Mouse (Mus musculus) frontal cortex, adult 2 months (tissue): ENCODE results near the gene E330009J07Rik. TPM values are rescaled to one million over a fixed set of nuclear protein-coding genes. Genes with fewer than 3 reads are reported as not detected.

ENCODE experiments used
- polyA plus RNA-seq: library from polyadenylated mRNA; depleted of rRNA; stranded (reverse); fragments of >200 nt; gene quantifications from 2 replicates; pipeline ENCODE4 v1.2.3, GENCODE M21; 2012; rRNA removed

The E330009J07Rik gene
- polyA plus RNA-seq, 1 experiment, result 24.1 TPM

Other genes with a start within 250 kb of the E330009J07Rik start
- 29.9 and 33.9 TPM in 2 replicates for gene Agk, start 111.0 kb downstream of the E330009J07Rik start, polyA plus RNA-seq
- 0.06 and 0.11 TPM in 2 replicates for gene Wee2, start 3.0 kb upstream of the E330009J07Rik start, polyA plus RNA-seq
- 55.2 and 61.3 TPM in 2 replicates for gene Ssbp1, start 35.2 kb upstream of the E330009J07Rik start, polyA plus RNA-seq
- 0.10 and 0.23 TPM in 2 replicates for gene Tas2r137, start 55.1 kb upstream of the E330009J07Rik start, polyA plus RNA-seq
- 0.11 and 0.20 TPM in 2 replicates for gene Tas2r108, start 57.4 kb upstream of the E330009J07Rik start, polyA plus RNA-seq
- gene Prss37, start 83.4 kb upstream of the E330009J07Rik start, polyA plus RNA-seq, result not detected in 2 replicates
- not detected in 2 replicates for gene Olfr461, start 118.9 kb upstream of the E330009J07Rik start, polyA plus RNA-seq
- 0.16 and 0.23 TPM in 2 replicates for gene Olfr460, start 133.4 kb upstream of the E330009J07Rik start, polyA plus RNA-seq
- gene Clec5a, start 149.7 kb upstream of the E330009J07Rik start, polyA plus RNA-seq, result 2.0 and 4.0 TPM in 2 replicates
- gene Tas2r138, start 177.2 kb upstream of the E330009J07Rik start, polyA plus RNA-seq, result not detected in 2 replicates
- gene Mgam, start 192.7 kb upstream of the E330009J07Rik start, polyA plus RNA-seq, result 0.50 and 0.78 TPM in 2 replicates